Mouse (Mus musculus): ENCODE data around the gene Ece1.

Gene Ece1

DNA sequence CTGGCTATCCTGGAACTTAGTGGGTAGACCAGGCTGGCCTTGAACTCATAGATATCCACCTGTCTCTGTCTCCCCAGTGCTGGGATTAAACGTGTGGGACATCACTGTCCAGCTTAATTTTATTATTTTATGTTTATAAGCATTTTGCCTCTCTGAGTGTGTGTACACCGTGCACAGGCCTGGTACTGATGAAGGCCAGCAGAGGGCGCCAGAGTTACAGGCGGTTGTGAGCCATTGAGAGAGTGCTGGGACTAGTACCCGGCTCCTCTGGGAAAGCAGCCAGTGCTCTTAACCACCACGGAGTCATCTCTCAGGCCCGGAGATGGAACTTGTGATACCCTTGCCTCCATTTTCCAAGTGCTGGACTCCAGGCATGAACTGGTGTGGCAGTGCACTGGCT, 4.9 kb upstream of the Ece1 start:
- DNase-seq: peak; percentile 66

DNA sequence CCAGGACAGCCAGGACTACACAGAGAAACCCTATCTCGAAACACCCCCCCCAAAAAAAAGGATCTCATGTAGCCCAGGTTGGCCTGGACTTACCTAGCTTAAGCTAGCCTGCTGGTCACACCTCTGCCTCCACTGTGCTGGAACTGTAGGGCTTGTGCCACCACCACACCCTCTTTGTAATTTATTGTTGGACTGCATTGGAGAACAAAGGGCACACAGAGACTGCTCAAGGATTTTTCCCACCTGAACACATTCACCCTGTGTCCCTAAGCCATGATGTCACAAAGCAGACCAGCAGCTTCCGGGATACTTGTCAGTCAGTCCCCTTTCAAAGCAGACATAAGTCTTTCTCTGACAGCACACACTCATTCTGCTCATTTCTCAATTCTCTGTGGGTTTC, 3.7 kb upstream of the Ece1 start:
- DNase-seq: no peak

DNA sequence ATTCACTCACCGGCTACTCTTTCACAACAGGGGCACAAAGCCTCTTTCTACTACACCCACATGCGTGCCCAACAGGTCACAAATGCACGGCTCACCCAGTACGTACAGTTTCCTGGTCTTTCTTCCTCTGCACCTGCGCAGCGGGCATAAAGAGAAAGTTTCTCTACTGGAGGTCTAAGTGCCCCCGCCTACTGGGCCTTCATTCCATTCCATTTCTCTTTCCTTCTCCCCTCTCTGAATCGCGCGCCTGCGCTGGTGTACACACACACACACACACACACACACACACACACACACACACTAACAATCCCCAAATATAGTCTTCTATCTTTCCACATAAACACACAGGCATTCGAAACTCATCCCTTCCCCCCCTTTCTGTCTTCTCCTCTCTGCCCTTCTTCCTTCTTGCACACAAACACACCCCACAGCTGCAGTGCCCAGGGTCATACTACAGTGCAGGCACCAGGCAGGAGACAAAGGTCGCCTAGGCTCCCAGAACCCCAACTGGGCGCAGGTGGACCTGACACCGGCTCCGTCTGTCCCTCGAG, 501 bp upstream of the Ece1 start:
- no peak for DNase-seq

DNA sequence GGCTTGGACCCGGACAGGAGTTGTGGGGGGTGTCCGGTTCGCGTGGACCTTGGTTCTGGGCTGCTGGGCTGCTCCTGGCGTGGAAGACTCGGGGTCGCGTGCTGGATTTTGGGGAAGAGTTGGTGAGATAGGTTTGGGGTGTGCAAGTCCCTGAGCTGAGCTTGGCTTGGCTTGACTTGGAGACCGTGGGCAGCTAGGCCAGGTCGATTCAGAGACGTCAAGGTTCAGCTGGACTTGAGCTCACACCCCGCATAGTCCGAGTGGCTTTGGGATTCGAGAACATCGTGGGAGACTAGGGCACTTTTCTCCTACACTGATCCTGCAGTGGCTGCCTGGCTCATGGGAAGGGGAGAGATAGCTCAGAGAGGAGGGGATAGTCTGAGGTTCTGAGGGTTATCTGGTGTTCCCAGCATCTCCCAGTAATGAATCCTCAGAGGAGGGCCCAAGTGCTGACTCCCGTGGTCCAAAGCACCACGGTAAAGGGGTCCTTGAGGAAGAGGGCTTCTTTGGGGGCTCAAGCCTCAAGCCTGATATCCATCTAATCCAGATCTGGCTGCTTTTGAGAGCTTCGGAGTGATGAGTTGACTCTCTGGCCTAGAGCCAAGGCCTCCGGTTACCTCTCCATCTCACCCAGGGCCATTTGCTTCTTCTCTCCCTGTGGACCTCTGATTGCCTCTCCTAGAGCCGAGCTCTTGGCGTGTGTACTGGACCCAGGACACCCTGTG, 641 bp downstream of the Ece1 start:
- no peak for DNase-seq

DNA sequence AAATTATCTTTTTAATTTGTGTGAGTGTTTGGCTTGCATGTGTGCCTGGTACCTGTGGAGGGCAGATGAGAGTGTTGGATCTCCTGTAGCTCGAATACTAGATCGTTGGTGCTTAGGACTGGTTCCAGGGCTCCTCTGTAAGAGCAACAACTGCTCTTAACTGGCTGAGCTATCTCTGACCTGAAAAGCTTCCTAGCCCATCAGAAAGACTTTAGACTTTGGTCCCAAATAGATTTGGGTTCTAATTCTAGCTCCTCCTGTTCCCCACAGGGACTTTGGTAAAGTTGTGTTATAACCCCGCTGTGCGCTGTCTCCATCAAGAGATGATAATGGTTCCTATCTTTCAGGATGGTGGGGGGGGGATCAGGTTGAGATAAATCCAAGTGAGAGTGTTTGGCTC, 2.0 kb downstream of the Ece1 start:
- DNase-seq: no peak

DNA sequence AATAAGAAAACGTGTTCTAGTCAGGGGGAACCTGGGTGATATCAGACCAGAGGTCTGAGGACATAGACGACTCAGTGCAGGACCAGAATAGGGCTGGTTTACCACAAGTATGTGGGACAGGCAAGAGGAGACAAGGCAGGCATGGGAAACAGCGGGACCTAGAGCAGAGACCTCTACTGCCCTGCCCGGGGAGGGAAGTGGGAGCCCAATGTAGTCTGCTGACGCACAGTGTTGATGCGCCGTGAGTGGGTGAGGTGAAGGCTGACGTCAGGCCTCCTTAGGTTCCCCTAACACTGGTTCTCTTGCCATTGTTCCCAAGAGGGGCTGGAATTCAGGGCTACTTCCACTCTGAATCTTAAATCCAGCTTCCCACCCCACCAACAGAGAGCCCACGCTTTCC, 2.7 kb downstream of the Ece1 start:
- no peak for DNase-seq

DNA sequence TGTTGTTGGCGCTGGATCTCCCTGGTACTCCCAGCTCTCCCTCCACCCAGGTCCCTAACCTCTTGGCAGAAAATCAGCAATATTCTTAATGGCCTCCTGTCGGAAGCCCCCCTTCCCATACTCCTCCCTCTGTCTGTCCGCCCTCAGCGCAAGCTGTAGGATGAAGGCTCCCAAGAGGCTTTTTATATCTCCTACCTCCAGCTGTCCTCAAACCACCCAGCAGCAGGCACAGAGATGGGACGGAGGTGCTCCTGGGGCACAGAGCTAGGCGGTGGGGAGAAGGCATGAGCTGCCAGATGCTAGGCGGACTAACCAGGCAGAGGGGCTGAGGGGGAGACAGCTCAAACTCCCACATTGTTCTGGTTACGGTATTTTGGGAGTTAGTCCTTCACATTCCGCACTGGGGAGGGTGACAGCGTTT, 3.2 kb downstream of the Ece1 start:
- DNase-seq: no peak

DNA sequence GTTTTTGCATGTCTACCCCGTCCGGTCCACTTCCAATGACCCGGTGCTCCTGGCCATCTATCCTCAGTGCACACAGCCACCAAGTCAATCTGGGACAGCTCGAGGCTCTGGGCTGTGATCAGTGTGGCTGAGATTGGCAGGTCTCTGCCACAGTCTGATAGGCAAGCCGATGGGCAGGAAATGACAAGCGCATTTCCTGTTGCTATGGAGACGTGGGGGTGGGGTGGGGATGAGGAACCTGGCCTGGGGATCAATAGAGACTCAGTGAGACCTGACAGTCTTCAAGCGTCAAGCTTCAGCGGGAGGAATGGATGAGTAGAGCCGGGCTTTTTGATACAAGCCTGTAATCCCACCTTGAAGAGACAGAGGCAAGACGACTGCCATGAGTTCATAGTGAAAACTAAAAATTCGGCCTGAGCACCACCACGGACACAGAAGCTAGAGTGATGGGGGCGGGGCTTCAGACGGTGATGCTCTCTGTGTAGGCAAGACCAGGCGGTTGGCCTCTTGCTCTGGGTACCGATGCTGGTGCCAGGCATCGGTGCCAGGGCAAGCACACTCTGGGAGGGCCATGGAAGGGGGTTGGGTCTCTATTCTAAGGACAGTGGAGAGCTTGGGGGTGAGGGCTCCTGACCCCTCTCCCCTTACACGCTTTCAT, 4.3 kb downstream of the Ece1 start:
- DNase-seq: peak; percentile 52

DNA sequence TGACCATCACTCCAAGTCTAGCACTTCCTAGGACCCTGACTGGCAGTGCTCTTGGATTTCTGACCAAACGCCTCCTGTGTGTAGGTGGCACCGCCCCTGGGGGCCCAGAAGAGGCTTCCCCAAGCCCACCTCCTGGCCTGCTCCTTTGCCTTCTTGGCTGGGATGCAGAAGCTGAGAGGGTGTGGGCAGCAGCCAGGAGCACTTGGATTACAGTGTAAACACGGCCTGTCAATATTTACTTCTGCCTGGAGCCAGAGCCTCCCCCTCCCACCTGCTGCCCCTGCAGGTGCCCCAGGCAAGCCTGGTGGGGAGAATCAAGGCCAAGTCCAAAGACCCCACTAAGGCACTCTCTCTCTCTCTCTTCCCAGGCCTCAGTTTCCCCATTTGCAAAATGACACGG, 5.2 kb downstream of the Ece1 start:
- DNase-seq: no peak

DNA sequence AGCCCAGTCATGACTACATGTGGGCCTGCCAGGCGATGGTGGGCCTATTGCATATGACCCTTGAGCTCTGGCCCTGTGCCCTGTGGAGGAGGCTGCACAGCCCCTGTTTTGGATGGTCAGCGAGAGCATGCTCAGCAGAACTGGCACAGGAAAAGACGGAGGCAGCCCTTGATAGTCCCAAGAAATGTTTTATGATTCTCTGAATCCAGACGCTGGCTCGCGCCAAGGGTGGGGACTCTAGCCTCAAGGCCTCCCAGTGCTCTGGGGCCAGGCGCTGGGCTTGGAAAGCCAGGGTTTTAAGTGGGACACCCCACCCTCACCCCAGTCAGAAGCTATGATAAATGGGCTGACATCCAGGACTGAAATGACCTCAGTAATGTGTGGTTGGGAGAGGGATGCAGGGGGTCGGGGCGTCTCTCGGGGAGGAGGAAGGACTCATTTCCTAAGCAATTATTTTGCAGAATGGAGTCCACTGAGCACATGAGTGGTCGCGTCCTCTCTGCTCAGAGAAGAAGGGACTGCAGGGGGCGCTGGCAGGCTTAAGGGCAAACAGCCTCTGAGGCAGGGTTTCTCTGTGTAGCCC, 5.7 kb downstream of the Ece1 start:
- DNase-seq: no peak

DNA sequence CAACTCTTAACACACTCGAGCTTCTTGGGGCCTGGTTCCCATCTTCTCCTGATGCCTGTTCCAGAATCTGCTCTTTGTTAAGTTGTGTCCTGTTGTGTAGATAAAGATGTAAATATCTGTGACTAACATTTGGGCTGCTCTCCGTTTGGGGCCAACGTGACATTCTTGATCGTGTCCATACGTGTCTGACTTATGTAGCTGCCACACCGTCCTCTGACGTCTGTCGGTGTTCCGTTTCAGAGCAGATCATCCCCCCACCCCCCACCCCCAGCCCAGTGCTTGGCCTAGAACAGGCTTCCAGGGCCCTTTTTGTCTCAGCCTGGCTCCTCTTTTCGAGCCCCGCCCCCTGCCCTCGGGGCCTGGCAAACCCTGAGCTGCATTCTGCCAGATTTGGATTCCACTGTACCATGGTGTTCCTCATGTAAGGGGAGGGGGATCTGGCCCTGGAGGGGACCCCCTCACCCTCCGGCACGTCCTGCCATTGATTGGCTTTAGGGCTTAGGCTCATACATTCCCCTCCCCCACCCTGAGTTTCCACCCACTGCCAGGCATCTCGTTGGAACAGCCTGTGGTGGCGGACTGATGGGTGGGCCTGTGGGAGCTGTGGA, 7.7 kb downstream of the Ece1 start:
- no peak for DNase-seq

DNA sequence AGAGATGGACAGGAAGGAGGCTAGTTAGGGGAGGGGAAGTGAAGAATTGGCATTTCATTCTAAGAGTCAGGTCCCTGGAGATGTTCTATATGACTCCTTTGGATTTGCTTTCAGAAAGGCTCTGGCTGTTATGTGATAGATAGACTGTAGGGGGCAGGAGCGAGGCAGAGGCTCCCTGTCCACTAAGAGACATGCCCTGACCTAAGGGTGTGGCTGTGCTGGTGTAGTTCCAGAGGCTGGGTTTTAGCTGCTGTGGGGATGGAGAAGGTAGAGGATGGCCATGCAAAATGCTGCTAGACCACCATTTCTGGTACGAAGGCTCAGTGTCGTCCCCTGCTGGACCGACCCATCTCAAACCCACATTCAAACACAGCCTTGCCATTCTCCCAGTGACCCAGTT, 8.9 kb downstream of the Ece1 start:
- DNase-seq: no peak

DNA sequence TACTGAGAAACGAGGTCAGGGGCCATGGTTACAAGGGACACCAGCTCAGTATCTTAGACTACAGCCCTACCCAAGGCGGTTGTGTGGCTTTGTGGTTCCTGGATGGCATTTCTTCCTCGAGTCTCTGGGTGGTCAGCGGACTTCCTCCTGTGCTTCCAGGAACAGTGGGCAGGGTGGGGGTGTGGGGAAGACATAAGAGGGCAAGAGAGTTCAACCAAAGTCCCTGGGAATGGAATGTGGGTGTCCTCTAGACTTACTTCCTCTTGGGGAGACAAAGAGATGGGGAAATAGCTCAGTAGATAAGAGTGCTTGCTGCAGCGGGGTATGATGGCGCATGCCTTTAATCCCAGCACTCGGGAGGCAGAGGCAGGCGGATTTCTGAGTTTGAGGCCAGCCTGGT, 9.4 kb downstream of the Ece1 start:
- DNase-seq: no peak

DNA sequence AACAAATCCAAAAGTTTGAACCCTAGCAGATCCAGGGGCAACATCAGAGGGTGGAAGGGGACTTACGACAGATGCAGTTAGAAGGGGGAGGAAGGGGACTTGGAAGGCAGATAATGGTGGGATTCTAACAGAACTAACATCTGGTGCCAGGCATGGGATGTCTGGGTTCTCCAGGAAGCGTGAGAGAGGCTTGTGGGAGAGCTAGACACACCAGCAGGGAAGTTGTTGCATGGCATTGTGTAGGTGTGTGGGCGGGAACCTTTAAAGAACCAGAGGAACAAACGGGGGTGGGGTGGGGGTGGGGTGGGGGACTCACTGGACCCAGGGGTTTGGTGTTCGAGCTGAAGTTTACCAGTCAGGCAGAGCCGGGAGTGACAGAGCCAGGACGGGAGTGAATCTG, 12.3 kb downstream of the Ece1 start:
- no peak for DNase-seq

DNA sequence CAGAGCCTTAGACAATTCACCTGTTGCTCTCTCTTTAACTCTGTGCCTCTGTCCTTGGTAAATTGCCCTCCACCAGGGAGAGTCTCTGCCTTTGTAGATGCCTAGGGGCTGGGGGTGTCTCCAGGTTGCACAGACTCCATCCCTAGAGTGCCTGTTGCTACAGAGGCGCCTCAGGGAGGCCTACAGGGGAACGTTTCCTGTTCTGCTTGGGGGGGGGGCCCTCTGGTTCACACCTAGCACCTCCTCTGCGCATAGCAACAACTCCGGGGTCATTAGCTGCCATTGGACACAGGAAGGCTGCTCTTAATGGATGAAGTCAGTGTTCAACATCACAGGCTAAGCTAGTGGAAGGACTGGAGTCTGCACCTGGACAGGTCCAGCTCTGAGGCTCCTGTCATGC, 12.8 kb downstream of the Ece1 start:
- no peak for DNase-seq

DNA sequence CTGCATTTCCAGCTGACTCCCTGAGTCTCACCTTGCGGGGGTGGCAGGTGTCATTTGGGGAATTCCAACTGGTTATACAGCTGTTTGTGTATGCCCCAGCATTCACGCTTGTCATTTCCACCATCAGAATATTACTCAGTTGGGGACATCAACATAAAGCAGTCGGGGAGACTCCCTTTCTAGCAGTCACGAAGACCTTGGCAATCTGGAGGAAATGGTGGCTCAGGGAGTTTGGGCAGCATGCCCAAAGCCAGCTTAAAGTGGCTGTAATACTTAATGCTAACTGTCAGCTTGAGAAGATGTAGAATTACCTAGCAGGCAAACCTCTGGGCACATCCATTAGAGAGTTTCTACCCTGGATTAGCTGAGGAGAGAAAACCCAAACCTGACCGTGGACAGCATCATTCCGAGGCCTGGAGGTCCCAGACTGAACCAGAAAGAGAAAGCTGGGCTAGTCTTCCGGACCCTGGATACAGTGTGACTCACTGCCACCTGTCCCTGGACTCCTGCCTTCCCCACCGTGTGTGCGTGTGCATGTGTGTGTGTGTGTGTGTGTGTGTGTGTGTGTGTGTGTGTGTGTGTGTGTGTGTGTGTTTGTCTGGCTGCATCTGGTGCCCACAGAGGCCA, 13.5 kb downstream of the Ece1 start:
- no peak for DNase-seq

DNA sequence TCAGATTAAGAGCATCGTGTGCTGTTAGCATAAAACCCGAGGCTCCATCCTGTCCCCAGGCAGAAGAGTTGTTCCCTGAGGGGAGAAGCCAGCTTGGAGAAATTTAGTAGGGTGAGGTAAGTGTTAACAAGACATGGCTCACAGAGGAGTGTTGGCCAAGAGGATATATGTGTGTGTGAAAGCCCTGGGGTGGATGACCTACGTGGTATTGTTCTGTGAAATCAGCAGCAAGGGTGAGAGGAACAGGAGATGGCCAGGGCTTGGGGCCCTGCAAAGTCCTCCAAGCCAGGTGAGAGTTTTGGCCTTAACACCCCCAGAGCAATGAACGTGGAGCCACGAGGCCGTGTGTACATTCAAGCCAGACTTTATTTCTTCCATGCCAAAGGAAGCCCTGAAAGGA, 14.8 kb downstream of the Ece1 start:
- no peak for DNase-seq

DNA sequence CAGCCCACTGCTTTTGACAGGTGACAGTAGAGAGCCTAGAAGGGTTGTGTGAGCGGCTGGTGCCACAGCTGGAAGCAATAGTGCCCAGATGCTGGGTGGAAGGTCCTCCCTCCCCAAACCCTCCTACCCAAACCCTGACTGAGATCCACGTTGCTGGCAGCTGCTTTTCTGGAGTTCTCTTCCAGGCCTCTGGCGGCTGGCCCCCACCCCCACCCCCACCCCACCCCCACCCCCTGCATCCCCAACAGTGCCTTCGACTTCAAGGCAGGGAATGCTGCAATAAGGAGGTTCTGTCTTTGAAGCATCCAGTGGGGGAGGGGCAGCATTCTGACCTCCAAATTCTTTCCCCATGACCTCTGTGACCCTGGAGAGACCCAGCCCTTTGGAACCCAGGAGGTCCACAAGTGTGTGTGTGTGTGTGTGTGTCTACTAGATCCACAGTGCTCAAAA, 15.4 kb downstream of the Ece1 start:
- peak; percentile 76 for DNase-seq

DNA sequence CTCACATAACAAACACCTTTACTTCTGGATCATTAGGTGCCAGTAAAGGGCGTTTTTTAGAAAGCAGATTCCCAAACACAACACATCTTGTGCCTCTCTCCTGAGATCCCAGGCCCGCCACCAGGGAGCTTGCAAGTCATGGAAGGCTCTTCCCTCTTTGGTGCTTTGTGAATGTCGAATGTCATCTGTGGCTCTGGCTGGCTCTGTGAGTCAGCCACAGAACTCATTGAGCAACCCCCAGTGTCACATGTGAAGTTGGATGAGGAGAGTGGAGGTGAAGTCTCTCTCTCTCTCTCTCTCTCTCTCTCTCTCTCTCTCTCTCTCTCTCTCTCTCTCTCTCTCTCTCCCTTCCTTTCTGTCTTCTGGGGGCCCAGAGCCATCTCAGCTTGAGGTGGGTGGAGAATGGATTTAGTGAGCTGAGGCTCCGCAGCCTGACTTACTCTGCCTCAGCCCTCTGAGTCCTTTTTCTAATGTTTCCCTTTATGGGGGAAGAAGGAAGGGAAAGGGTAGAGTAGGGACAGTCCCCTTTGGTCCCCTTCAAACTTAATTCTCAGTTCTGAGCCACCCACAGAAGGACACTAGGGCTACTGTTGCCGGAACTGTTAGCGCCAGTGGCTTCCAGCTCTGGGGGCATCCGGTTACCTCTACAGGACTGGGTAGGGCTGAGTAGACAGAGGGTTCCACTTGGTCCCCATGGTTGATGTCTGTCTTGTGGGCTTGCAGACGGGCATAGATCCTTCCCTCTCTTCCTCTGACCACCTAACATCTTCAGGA, 17.5 kb downstream of the Ece1 start:
- no peak for DNase-seq

DNA sequence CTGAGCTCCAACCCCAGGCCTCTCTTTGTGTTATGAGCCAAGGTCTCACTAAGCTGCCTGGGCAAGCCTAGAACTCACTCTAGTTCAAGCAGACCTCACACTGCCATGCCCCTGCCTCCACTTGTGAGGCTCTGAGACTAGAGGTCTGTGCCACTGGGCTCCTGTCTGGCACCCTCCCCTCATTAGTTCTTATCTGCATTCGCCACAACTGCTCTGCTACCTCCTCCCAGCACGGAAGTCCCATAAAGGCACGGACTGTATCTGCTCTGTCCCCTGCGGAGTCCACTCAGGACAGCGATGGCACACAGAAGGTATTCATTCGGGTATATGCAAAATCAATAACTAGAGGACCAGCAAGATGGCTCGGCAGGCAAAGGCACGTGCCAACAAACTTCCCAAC, 19.4 kb downstream of the Ece1 start:
- no peak for DNase-seq

DNA sequence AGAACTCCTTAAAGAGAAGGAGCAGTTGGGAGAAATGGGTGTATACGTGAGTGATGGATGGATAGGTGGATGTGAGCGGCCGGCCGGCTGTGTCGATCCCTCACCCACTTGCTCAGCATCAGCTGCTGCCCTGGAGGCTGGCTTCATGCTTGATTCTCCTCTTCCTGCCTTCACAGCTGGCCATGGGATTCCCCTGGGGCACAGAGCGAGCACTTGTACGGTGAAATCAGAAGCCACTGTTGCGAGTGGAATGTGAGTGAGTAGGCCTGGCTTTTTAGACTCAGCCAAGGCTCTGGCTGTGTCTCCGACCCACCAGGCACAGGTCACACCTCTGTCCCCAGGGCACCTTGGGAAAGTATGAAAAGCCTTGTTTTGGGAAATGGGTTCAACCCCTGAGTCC, 20.6 kb downstream of the Ece1 start:
- DNase-seq: peak; percentile 65

DNA sequence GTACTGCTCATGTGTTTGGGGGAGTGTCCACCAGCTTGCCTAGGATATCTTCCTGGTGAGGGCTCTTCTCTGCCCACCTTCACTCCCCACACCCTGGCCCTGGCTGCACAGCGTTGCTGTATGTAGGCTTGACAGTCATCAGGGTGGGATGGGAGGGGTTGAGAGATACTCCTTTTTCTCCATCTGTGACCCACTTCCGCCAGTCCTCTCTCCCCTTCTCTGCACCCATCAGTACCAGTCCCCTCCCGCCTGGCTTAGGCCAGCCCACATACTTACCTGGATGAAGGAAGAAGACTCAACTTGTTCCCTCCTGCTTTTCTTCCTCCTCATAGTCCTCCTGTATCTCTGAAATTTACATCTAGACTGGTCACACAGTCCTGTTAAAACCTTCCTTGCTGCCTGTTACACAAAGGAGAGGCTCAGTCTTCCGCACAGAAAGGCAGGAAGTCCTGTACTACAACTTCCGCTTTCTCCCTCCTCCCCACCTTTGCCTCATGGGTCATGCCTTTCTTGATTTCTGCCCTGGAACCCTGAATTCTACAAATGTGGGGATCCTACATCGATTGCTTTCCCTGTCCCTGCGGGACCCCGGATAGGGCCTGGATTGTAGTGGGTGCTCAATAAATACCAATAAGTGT, 21.6 kb downstream of the Ece1 start:
- no peak for DNase-seq

Measured in embryo, embryonic 11 days (tissue).